Mouse (Mus musculus) lung, adult 2 months (tissue): ENCODE measurements around the gene Ruvbl1.

Experiments
- CTCF ChIP-seq: fragments of 200-500 bp; IDR thresholded peaks from 2 replicates; pipeline ENCODE4 v1.5.1; 2011; ENCODE audit warnings: mild to moderate bottlenecking, low read length, control low read depth; ENCODE audit not compliant: insufficient read depth
- POLR2A ChIP-seq: fragments of 200-500 bp; IDR thresholded peaks from 2 replicates; pipeline ENCODE4 v1.6.1; 2011; ENCODE audit warnings: low read depth, mild to moderate bottlenecking, control low read depth, low read length, borderline replicate concordance; ENCODE audit errors: extremely low read depth

DNA sequence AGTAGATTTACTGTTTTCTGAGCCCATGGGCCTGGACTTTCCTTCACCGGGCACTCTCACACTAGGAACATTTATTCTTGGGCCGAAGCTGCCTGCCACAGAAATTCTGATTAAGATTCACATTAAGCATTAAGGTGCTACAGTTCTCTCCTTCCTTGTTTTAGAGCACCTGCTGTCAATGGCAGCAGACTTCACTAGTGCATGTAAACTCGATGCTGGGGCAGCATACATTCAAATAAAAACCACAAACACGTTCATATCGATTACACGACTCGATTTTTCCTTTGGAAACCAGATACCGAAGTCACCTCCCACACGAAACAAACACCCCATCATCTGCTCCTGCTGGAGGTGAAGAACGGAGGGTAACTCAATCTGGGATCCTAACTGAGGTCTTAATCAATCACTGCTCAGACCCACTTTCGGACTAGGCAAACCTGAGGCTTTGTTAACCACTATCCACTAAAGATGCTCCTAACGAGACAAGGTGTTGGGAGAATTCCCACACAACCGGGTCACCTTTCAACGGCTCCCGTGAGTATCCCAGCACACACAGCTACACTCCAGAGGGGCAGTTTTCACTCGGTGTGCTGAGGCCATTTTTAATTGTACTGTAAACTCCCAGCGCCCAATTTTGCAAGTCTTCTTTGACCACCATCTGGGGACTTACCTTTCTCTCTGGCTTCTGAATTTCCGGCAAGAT lies 52.6 kb downstream of the Ruvbl1 start:
- no peak for TF ChIP-seq CTCF
- TF ChIP-seq POLR2A = no peak
